Mouse (Mus musculus) intestine, postnatal 0 days (tissue): ENCODE data around the gene Opcml. TPM values are rescaled to one million over a fixed set of nuclear protein-coding genes. Genes with fewer than 3 reads are reported as not detected.

Experiments used
- ATAC-seq: fragments of 200-750 bp; cut with Nextera tagmentation; 2 replicates; pipeline ENCODE4 v1.8.0; 2017; ENCODE audit warnings: mild to moderate bottlenecking, moderate TSS enrichment, moderate library complexity
- H3K27ac ChIP-seq: fragments of 300-500 bp; sonication (generic); 2 replicates; pipeline ENCODE4 v1.5.1; 2014; ENCODE audit warnings: mild to moderate bottlenecking, low read depth, low read length, moderate library complexity
- H3K27me3 ChIP-seq: fragments of 300-500 bp; sonication (generic); replicated peaks from 2 replicates; pipeline ENCODE4 v1.6.1; 2014; ENCODE audit warnings: low read length, mixed read lengths; ENCODE audit not compliant: control insufficient read depth, insufficient read depth
- H3K36me3 ChIP-seq: fragments of 300-500 bp; sonication (generic); 2 replicates; pipeline ENCODE4 v1.6.1; 2014; ENCODE audit warnings: mild to moderate bottlenecking, moderate library complexity; ENCODE audit not compliant: control insufficient read depth, insufficient read depth
- H3K4me1 ChIP-seq: fragments of 300-500 bp; sonication (generic); replicated peaks from 2 replicates; pipeline ENCODE4 v1.6.1; 2014; ENCODE audit warnings: antibody characterized with exemption, low read length, mixed read lengths; ENCODE audit not compliant: control insufficient read depth, insufficient read depth
- H3K4me2 ChIP-seq: fragments of 300-500 bp; sonication (generic); replicated peaks from 2 replicates; pipeline ENCODE4 v1.6.1; 2014; ENCODE audit warnings: low read depth, mild to moderate bottlenecking, moderate library complexity
- H3K4me3 ChIP-seq: fragments of 300-500 bp; sonication (generic); 2 replicates; pipeline ENCODE4 v1.5.1; 2014; ENCODE audit warnings: low read depth, low read length
- H3K9ac ChIP-seq: fragments of 300-500 bp; sonication (generic); 2 replicates; pipeline ENCODE4 v1.6.1; 2014; ENCODE audit warnings: mild to moderate bottlenecking, low read depth, low read length
- H3K9me3 ChIP-seq: fragments of 300-500 bp; sonication (generic); 2 replicates; pipeline ENCODE4 v1.6.1; 2016; ENCODE audit warnings: mixed run types; ENCODE audit not compliant: control insufficient read depth
- CTCF ChIP-seq: sonication (generic); IDR thresholded peaks from 2 replicates; pipeline ENCODE4 v1.5.1; 2016; ENCODE audit warnings: low read depth, mild to moderate bottlenecking, control low read depth, antibody characterized with exemption, moderate library complexity
- WGBS: fragments of 180-500 bp; shearing (Covaris S2); extraction: QIAGEN DNeasy Blood & Tissue Kit; methylation state at CpG from one replicate; pipeline ENCODE4 v1.1.7; 2014; 5-methylcytosine and 5-hydroxymethylcytosine counted together
- polyA plus RNA-seq: library from polyadenylated mRNA; unstranded; fragments of >200 nt; fragmentation: Nextera tagmentation; extraction: Ambion mirVana; gene quantifications from 2 replicates; pipeline ENCODE4 v1.2.1, GENCODE M21; 2015

Gene Opcml
- polyA plus RNA-seq, 1 experiment from 2014 or later: 1.7 TPM

DNA sequence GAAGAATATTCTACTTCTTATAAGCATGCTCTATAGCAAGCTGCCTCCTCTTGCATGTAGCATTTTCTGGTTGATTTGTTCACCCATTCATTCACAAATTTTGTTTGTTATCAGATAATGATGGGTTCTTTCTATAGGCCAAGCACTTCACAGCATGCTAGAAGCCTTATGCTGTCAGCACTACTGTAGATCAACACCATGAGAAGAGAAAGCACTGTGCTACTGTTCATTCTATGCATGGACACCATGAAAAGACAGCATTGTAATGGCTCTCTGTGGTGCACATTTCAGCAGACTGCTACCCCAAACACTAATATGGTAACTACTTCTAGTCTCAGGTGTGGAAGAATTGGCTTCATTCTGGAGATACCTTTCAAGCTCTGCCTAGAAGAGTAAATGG lies 527.3 kb downstream of the Opcml start:
- ATAC-seq: no peak
- Histone ChIP-seq H3K4me1 (no peaks in the 10 kb centered on the region), H3K4me3 (no peak overlapping the region), H3K27ac (no peak overlapping the region), H3K4me2 (no peak overlapping the region), H3K36me3 (no peaks in the 10 kb centered on the region), H3K9ac (no peak overlapping the region), H3K27me3 (no peaks in the 10 kb centered on the region), H3K9me3 (no peaks in the 10 kb centered on the region)
- TF ChIP-seq CTCF: no peak

DNA sequence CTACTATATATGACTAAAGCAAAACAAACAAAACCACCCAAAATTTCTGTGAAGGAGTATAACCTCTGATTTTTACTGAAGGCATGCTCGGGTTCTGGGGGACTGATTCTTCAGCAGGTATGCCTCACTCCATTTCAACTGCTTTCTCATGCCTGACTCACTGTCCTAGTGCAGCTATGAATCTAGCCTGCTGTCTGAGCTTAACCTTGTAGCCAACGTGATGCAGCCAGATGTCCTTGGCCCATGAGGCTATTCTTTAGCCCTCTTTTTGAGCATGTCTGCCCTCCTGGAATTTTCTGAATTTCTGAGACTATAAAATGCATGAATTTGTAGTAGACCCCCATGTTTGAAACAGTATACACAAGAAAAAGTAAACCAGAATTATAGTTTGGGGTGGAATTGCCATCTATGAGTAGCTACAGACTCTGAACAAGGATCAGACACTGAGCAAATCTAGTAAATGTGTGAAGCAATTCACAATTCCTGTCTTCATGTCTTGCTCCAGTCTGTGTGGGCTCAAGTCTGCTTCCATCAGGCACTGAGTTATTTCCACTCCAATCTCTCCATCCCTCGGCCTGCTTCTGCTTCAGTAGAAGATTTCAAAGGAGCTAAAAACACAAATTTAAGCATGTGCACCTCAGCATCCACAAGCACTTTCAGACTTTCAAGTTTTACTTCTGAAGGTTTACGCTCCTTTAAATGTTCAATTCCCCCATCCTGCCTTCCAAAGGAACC lies 528.6 kb downstream of the Opcml start:
- H3K4me3 ChIP-seq: no peak overlapping the region
- no peaks in the 10 kb centered on the region for H3K36me3 ChIP-seq
- H3K9ac ChIP-seq: no peak overlapping the region
- H3K27me3 ChIP-seq: no peaks in the 10 kb centered on the region
- TF ChIP-seq CTCF: no peak
- no peak overlapping the region for H3K27ac ChIP-seq
- no peak for ATAC-seq
- H3K4me2 ChIP-seq: no peak overlapping the region
- H3K4me1 ChIP-seq: no peaks in the 10 kb centered on the region
- H3K9me3 ChIP-seq: no peaks in the 10 kb centered on the region
- WGBS: 59% methylated on average over 4 of the region's 4 CpGs

DNA sequence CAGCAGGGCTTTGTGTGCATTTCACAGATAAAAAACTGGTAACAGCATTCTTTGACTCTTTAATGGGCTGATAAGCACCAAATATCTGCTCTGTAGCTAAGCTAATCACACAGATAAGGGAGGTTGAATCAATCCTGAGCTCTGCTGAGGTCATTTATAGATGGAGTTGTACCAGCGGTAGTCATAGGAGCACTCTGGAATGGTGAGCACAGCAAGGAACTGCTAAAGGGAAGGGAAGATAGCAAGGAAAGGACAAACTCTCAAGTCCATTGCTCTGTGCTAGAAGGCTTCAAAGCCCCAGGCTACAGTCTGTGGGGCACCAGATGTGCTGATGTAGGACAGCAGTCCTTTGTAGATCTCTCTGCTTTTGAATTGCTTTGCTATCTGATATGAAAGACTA lies 529.2 kb downstream of the Opcml start:
- WGBS: 32% methylated on average over 1 of the region's 1 CpGs
- TF ChIP-seq CTCF: no peak
- Histone ChIP-seq H3K4me1 (no peaks in the 10 kb centered on the region), H3K4me2 (no peak overlapping the region), H3K27ac (no peak overlapping the region), H3K4me3 (no peak overlapping the region), H3K36me3 (no peaks in the 10 kb centered on the region), H3K9ac (no peak overlapping the region), H3K27me3 (no peaks in the 10 kb centered on the region), H3K9me3 (no peaks in the 10 kb centered on the region)
- no peak for ATAC-seq

DNA sequence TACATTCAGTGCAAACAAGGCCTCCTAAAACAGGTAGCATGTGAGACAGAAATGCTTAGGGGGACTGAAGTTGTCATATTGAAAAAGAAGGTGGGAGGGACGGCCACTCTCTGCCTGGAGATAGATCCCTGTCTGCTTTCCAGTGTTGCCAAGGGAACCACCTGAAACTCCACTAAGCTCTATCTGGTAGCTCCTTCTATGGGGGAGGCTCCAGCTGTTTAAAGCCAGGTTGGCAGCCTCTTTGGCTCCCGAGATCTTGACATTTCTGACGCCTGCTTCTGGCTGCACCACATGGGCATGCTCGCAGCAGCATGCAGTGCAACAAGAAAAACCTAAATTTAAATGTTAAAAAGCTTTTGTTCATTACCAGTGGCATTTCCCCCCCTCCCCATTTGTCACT lies 537.4 kb downstream of the Opcml start:
- no peak overlapping the region for H3K9ac ChIP-seq
- TF ChIP-seq CTCF: no peak
- no peaks in the 10 kb centered on the region for H3K36me3 ChIP-seq
- H3K4me3 ChIP-seq: no peak overlapping the region
- no peaks in the 10 kb centered on the region for H3K4me1 ChIP-seq
- no peak overlapping the region for H3K4me2 ChIP-seq
- ATAC-seq: no peak
- no peak overlapping the region for H3K27ac ChIP-seq
- no peaks in the 10 kb centered on the region for H3K9me3 ChIP-seq
- WGBS: 68% methylated on average over 4 of the region's 4 CpGs
- H3K27me3 ChIP-seq: no peaks in the 10 kb centered on the region

DNA sequence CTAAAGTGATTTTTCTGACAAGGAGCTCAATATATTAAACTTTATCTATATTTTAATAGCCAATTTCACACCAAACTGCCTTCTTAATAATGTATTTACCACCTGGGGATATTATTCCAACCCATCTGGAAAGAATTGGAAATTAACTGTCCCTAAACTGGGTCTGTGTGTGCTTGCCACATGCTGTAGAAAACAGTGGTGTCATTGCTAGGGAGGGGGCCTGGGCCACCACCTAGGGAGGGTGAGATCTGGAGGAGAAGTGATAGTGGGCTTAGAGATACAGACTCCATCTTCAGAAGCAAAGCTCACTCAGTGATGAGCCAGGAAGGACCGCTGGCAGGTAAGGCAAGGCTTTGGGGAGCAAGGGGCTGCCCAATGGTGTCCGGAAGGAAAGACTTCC lies 537.9 kb downstream of the Opcml start:
- Histone ChIP-seq H3K27ac (no peak overlapping the region), H3K4me2 (no peak overlapping the region), H3K4me1 (no peaks in the 10 kb centered on the region), H3K9ac (no peak overlapping the region), H3K4me3 (no peak overlapping the region), H3K9me3 (no peaks in the 10 kb centered on the region), H3K36me3 (no peaks in the 10 kb centered on the region), H3K27me3 (no peaks in the 10 kb centered on the region)
- WGBS: 91% methylated on average over 2 of the region's 2 CpGs
- no peak for ATAC-seq
- TF ChIP-seq CTCF: no peak

DNA sequence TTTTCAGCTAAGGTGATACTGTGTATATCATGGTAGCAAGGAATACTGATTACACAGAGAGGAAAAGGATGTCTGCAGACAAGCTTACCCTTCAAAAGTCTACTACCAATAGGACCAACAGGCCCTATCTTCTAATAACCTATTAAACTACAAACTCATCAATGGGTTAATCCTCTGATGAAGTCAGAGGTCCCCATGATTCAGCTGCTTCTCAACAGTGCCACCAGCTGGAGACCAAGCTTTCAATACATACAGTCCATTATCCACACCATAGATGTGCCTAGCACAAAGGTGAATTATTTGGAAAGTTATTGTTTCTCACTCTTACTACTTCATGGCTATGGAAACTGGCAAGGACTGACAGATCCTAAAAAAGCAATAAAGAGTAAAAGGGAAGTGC lies 538.9 kb downstream of the Opcml start:
- H3K27ac ChIP-seq: no peak overlapping the region
- H3K9me3 ChIP-seq: no peaks in the 10 kb centered on the region

More for the DNA sequence above, 538.9 kb downstream of the Opcml start:
- H3K4me2 ChIP-seq: no peak overlapping the region
- ATAC-seq: no peak
- H3K36me3 ChIP-seq: no peaks in the 10 kb centered on the region
- H3K27me3 ChIP-seq: no peaks in the 10 kb centered on the region
- H3K4me3 ChIP-seq: no peak overlapping the region
- TF ChIP-seq CTCF: peak; percentile 24; the same call in 1 of the 2 replicates
- no peak overlapping the region for H3K9ac ChIP-seq
- H3K4me1 ChIP-seq: no peaks in the 10 kb centered on the region
